Mouse (Mus musculus): ENCODE measurements around the gene Hddc3.

Gene Hddc3

DNA sequence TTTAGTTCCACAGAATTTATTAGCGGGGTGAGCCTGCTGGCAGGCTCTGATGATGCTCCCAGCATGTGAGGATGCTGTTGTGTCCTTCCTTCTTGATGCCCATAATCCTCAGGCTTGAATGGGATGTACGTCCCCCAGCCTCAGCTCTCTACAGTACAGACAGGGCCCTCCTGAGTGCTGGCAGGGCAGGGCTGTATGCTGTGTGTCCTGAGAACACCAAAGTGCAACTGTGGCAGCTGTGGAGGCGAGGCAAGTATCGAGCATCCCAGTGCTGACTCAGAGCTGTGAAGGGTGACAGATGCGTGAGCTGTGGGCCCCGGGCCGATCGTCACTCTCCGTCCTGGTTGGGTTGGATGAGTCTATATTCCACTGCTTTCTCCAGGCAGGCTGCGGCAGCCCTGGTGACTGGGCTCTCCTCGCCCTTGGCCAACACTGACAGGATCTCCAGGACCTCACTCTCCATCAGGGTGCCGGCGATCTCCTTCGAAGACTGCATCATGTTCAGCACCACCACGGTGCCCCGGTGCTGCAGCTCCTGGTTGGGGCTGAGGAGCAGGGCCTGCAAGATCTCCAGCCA is 17.5 kb upstream of the Hddc3 start:
- TF ChIP-seq CTCF (conservative IDR thresholded peaks at IDR 0.05; ENCODE audit: low read length) = no peak
- TF ChIP-seq POU5F1 (IDR thresholded peaks at IDR 0.05; ENCODE audit: borderline replicate concordance, low read length) = no peak
- TF ChIP-seq NANOG (IDR thresholded peaks at IDR 0.05; ENCODE audit: borderline replicate concordance, low read length) = no peak
- peak overlapping the region; percentile 66 for H3K4me3 ChIP-seq (replicated peaks; ENCODE audit: low read length)
- no peaks in the 10 kb centered on the region for H3K27me3 ChIP-seq (ENCODE audit: insufficient read depth, low read length)
- peaks cover 56% of the 10 kb centered on the region for H3K36me3 ChIP-seq (ENCODE audit: insufficient read depth, low read length)
- H3K4me1 ChIP-seq (replicated peaks; ENCODE audit: low read depth, low read length) = peaks cover 47% of the 10 kb centered on the region
- H3K9me3 ChIP-seq (ENCODE audit: low read length) = no peaks in the 10 kb centered on the region

DNA sequence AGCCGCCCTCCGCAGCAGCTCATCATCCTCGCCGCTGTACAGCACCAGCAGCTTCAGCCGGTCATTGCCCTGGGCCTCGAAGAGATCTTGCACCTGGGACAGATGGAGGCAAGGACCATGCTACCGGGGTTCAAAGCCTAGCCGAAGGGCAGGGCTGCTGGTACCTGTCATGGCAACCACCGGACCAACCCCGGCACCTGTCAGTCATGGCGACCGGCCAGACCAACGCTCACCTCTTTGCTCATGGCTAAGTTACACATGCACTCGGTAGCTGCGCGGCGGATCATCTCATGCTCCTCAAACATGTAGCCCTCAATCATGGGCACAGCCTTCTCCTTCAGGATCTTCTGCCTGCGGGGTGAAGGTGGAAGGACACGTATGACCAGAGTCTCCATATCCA is 16.8 kb upstream of the Hddc3 start:
- Histone ChIP-seq H3K9me3 (ENCODE audit: low read length) (no peaks in the 10 kb centered on the region), H3K36me3 (ENCODE audit: insufficient read depth, low read length) (peaks cover 57% of the 10 kb centered on the region), H3K4me1 (replicated peaks; ENCODE audit: low read depth, low read length) (peaks cover 46% of the 10 kb centered on the region), H3K4me3 (replicated peaks; ENCODE audit: low read length) (peak overlapping the region; percentile 66), H3K27me3 (ENCODE audit: insufficient read depth, low read length) (no peaks in the 10 kb centered on the region)
- TF ChIP-seq POU5F1 (IDR thresholded peaks at IDR 0.05; ENCODE audit: borderline replicate concordance, low read length) (no peak), NANOG (IDR thresholded peaks at IDR 0.05; ENCODE audit: borderline replicate concordance, low read length) (no peak), CTCF (conservative IDR thresholded peaks at IDR 0.05; ENCODE audit: low read length) (no peak)

- TF ChIP-seq CTCF (conservative IDR thresholded peaks at IDR 0.05; ENCODE audit: low read length) = no peak
- TF ChIP-seq POU5F1 (IDR thresholded peaks at IDR 0.05; ENCODE audit: borderline replicate concordance, low read length) = no peak
- no peak for TF ChIP-seq NANOG (IDR thresholded peaks at IDR 0.05; ENCODE audit: borderline replicate concordance, low read length)
- no peak overlapping the region for H3K4me3 ChIP-seq (replicated peaks; ENCODE audit: low read length)
These were observed 12.6 kb upstream of the Hddc3 start for GRCm38 (mm10) chr7:80330278-80330677.

GRCm38 (mm10) chr7:80331433-80331832 is 11.5 kb upstream of the Hddc3 start:
- Histone ChIP-seq H3K4me1 (replicated peaks; ENCODE audit: low read depth, low read length) (peaks cover 29% of the 10 kb centered on the region), H3K4me3 (replicated peaks; ENCODE audit: low read length) (no peak overlapping the region), H3K9me3 (ENCODE audit: low read length) (peaks cover 9% of the 10 kb centered on the region; the same call in 1 of the 2 replicates), H3K36me3 (ENCODE audit: insufficient read depth, low read length) (peaks cover 88% of the 10 kb centered on the region), H3K27me3 (ENCODE audit: insufficient read depth, low read length) (no peaks in the 10 kb centered on the region)
- TF ChIP-seq CTCF (conservative IDR thresholded peaks at IDR 0.05; ENCODE audit: low read length) (no peak), POU5F1 (IDR thresholded peaks at IDR 0.05; ENCODE audit: borderline replicate concordance, low read length) (no peak), NANOG (IDR thresholded peaks at IDR 0.05; ENCODE audit: borderline replicate concordance, low read length) (no peak)

More at GRCm38 (mm10) chr7:80330278-80330677, 12.6 kb upstream of the Hddc3 start:
- Histone ChIP-seq H3K9me3 (ENCODE audit: low read length) (peaks cover 9% of the 10 kb centered on the region; the same call in 1 of the 2 replicates), H3K4me1 (replicated peaks; ENCODE audit: low read depth, low read length) (peaks cover 39% of the 10 kb centered on the region), H3K27me3 (ENCODE audit: insufficient read depth, low read length) (no peaks in the 10 kb centered on the region), H3K36me3 (ENCODE audit: insufficient read depth, low read length) (peaks cover 87% of the 10 kb centered on the region)

GRCm38 (mm10) chr7:80334848-80335247 is 8.1 kb upstream of the Hddc3 start:
- peaks cover 7% of the 10 kb centered on the region; the same call in 1 of the 2 replicates for H3K27me3 ChIP-seq (ENCODE audit: insufficient read depth, low read length)
- TF ChIP-seq POU5F1 (IDR thresholded peaks at IDR 0.05; ENCODE audit: borderline replicate concordance, low read length) (no peak), CTCF (conservative IDR thresholded peaks at IDR 0.05; ENCODE audit: low read length) (no peak), NANOG (IDR thresholded peaks at IDR 0.05; ENCODE audit: borderline replicate concordance, low read length) (no peak)
- peaks cover 82% of the 10 kb centered on the region for H3K36me3 ChIP-seq (ENCODE audit: insufficient read depth, low read length)
- H3K9me3 ChIP-seq (ENCODE audit: low read length) = peaks cover 9% of the 10 kb centered on the region; the same call in 1 of the 2 replicates
- H3K4me1 ChIP-seq (replicated peaks; ENCODE audit: low read depth, low read length) = peaks cover 30% of the 10 kb centered on the region
- no peak overlapping the region for H3K4me3 ChIP-seq (replicated peaks; ENCODE audit: low read length)

DNA sequence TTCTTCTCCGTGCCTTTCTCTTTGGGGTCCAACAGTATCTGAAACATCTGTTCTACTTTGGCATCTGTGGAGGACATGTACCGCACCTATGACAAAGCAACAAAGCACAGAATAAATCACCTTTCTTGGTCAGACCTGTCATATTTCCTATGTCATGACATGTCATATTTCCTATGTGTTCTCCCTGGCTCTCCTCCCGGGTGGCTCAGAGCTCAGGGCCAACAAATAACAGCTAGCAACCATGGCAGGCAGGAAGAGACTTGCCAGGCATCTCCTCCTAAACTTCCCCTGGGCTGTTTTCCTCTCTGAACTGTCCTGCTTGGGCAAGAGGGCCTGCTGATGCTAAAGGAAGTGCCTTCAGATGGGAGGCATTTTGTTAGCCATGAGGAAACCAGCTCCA is 6.0 kb upstream of the Hddc3 start:
- H3K4me1 ChIP-seq (replicated peaks; ENCODE audit: low read depth, low read length) = peaks cover 39% of the 10 kb centered on the region
- no peak for TF ChIP-seq POU5F1 (IDR thresholded peaks at IDR 0.05; ENCODE audit: borderline replicate concordance, low read length)
- no peak for TF ChIP-seq CTCF (conservative IDR thresholded peaks at IDR 0.05; ENCODE audit: low read length)
- TF ChIP-seq NANOG (IDR thresholded peaks at IDR 0.05; ENCODE audit: borderline replicate concordance, low read length) = no peak
- H3K9me3 ChIP-seq (ENCODE audit: low read length) = peaks cover 8% of the 10 kb centered on the region; the same call in 1 of the 2 replicates
- peaks cover 18% of the 10 kb centered on the region for H3K27me3 ChIP-seq (ENCODE audit: insufficient read depth, low read length)
- no peak overlapping the region for H3K4me3 ChIP-seq (replicated peaks; ENCODE audit: low read length)
- peaks cover 63% of the 10 kb centered on the region for H3K36me3 ChIP-seq (ENCODE audit: insufficient read depth, low read length)

GRCm38 (mm10) chr7:80339371-80339770 is 3.5 kb upstream of the Hddc3 start:
- H3K9me3 ChIP-seq (ENCODE audit: low read length) = no peaks in the 10 kb centered on the region

DNA sequence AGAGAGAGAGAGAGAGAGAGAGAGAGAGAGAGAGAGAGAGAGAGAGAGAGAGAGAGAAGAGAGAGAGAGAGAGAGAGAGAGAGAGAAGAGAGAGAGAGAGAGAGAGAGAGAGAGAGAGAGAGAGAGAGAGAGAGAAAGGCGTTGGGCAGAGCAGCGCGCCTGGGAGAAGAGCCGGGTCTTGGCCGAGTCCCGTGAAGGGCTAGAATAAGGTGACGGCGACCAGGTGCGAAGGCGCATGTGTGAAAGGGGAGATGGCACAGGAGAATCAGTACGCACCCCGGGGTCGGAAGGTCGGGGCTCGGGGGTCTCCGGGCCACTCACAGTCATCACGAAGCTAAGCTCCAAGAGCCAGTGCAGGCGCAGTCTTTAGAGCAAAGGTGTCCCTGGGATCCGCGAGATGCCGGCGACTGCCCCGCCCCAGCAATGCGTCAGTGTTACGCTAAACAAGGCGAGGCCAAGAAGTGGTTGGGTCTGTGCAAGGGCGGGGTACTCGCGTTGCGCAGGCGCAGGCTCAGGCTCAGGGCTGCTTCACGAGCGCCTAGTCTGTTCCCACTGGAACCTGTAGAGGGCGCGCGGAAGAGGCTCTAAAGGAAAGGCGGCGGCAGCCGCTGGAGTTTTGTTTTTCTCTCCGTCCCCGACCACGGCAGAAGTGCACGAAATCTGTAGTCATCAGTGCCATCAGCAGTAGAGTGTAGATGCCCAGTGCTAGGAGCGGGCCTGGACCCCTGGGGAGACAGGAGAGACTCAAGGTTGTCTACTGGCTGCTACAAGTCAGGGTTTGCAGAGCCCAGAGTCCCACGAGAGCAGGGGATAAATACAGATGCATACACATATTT is 2.9 kb upstream of the Hddc3 start:
- Histone ChIP-seq H3K27me3 (ENCODE audit: insufficient read depth, low read length) (peaks cover 24% of the 10 kb centered on the region), H3K4me3 (replicated peaks; ENCODE audit: low read length) (peak overlapping the region; percentile 80), H3K9me3 (ENCODE audit: low read length) (no peaks in the 10 kb centered on the region), H3K36me3 (ENCODE audit: insufficient read depth, low read length) (peaks cover 34% of the 10 kb centered on the region), H3K4me1 (replicated peaks; ENCODE audit: low read depth, low read length) (peaks cover 42% of the 10 kb centered on the region)
- no peak for TF ChIP-seq NANOG (IDR thresholded peaks at IDR 0.05; ENCODE audit: borderline replicate concordance, low read length)
- TF ChIP-seq CTCF (conservative IDR thresholded peaks at IDR 0.05; ENCODE audit: low read length) = peak; percentile 77
- TF ChIP-seq POU5F1 (IDR thresholded peaks at IDR 0.05; ENCODE audit: borderline replicate concordance, low read length) = no peak

More at GRCm38 (mm10) chr7:80339371-80339770, 3.5 kb upstream of the Hddc3 start:
- Histone ChIP-seq H3K36me3 (ENCODE audit: insufficient read depth, low read length) (peaks cover 40% of the 10 kb centered on the region), H3K4me3 (replicated peaks; ENCODE audit: low read length) (peak overlapping the region; percentile 80), H3K27me3 (ENCODE audit: insufficient read depth, low read length) (peaks cover 24% of the 10 kb centered on the region), H3K4me1 (replicated peaks; ENCODE audit: low read depth, low read length) (peaks cover 48% of the 10 kb centered on the region)
- TF ChIP-seq NANOG (IDR thresholded peaks at IDR 0.05; ENCODE audit: borderline replicate concordance, low read length) (no peak), CTCF (conservative IDR thresholded peaks at IDR 0.05; ENCODE audit: low read length) (no peak), POU5F1 (IDR thresholded peaks at IDR 0.05; ENCODE audit: borderline replicate concordance, low read length) (no peak)
